Mouse (Mus musculus): ENCODE measurements around the gene Tnfsf12.
"Not testable (repeated sequence)": the region's sequence is repeated elsewhere in the genome, so short reads cannot be mapped to it uniquely, and the experiment has no call there.

Gene Tnfsf12

DNA sequence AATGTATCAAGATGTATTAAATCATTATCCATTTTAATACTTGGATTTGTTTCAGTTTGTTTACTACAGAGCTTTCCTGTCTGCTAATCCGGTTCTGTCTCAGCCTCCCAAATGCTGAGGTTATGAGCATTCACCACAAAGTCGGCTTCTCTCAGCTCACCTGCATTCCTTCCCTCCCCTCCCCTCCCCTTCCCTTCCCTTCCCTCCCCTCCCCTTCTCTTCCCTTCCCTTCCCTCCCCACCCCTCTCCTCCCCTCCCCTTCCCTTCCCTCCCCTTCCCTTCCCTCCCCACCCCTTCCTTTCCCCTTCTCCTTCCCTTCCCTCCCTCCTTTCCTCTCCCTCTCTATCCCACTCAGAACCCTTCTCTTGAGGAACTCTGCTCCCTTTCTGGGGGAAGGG is 9.0 kb upstream of the Tnfsf12 start:
- DNase-seq (ENCODE audit: low spot score): no peak

- no peak for DNase-seq (ENCODE audit: low spot score)
These were observed 8.4 kb upstream of the Tnfsf12 start for GRCm38 (mm10) chr11:69703814-69704612.

- DNase-seq (ENCODE audit: low spot score): not testable (repeated sequence)
These were observed 7.7 kb upstream of the Tnfsf12 start for GRCm38 (mm10) chr11:69703381-69703780.

DNA sequence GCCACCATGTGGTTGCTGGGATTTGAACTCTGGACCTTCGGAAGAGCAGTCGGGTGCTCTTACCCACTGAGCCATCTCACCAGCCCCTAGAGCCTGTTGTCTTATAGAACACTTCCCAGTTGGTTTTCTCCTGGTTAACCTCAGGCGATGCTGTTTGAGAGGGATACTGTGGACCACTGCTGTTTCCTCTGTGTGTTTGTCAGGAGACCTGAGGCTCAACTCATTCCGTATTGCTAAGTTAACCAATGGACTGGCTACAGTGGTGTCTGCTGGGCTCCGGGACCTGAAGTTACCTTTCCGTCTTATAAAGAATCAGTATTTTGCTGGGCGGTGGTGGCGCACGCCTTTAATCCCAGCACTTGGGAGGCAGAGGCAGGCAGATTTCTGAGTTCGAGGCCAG is 7.2 kb upstream of the Tnfsf12 start:
- DNase-seq (ENCODE audit: low spot score): not testable (repeated sequence)

- DNase-seq (ENCODE audit: low spot score): no peak
These were observed 3.9 kb upstream of the Tnfsf12 start for GRCm38 (mm10) chr11:69699595-69699994.

GRCm38 (mm10) chr11:69698574-69698973 is 2.9 kb upstream of the Tnfsf12 start:
- DNase-seq (ENCODE audit: low spot score): no peak

- no peak for DNase-seq (ENCODE audit: low spot score)
These were observed 1.7 kb upstream of the Tnfsf12 start for GRCm38 (mm10) chr11:69697396-69697795.

- DNase-seq (ENCODE audit: low spot score): peak; percentile 45
These were observed 646 bp downstream of the Tnfsf12 start for GRCm38 (mm10) chr11:69695046-69695360.

DNA sequence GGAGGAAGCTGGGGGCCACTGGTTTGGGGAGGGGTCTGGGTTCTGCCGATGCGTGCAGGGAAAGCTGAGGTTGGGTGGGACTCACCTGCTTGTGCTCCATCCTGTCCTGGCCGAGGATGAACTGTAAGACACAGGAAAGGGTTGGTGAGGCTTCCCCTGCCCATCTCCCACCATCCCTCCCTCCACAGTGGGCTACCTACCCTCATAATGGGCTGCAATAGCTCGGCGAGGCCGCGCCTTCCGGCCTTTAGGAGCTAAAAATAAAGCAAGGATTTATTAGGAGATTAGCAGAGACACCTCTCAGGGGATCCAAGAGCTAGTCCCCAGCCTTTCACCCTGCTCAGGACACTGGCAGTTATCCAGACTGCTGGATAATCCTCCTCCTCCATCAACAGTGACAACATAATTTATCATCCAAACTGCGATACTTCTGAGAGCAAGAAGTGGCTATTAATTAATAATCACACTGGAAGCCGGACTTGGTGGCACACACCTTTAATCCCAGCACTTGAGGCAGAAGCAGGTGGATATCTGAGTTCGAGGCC is 2.2 kb downstream of the Tnfsf12 start:
- DNase-seq (ENCODE audit: low spot score): no peak

GRCm38 (mm10) chr11:69692863-69693262 is 2.8 kb downstream of the Tnfsf12 start:
- no peak for DNase-seq (ENCODE audit: low spot score)

GRCm38 (mm10) chr11:69692196-69692811 is 3.3 kb downstream of the Tnfsf12 start:
- DNase-seq (ENCODE audit: low spot score): no peak

GRCm38 (mm10) chr11:69689891-69690290 is 5.8 kb downstream of the Tnfsf12 start:
- DNase-seq (ENCODE audit: low spot score): no peak

- DNase-seq (ENCODE audit: low spot score): no peak
These were observed 8.6 kb downstream of the Tnfsf12 start for GRCm38 (mm10) chr11:69687061-69687460.

DNA sequence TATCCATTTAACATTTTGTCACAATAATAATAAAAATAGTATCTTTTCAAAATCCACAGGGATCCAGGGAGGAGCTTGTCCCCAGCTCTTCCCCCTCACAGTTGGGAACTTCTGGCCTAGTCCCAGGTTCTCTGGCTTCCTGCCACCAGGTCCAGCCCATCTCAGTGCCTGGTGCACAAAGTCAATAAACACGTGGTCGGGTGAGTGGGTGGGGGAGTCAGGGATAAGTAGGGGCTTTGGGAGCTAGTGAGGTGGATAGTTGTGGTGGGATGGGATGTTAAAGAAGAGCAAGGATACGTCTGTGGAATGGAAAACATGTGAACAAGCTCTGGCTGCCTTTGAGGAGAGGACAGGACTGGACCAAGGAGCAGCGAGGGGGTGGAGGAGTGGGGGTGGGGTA is 9.3 kb downstream of the Tnfsf12 start:
- DNase-seq (ENCODE audit: low spot score): peak; percentile 60

DNA sequence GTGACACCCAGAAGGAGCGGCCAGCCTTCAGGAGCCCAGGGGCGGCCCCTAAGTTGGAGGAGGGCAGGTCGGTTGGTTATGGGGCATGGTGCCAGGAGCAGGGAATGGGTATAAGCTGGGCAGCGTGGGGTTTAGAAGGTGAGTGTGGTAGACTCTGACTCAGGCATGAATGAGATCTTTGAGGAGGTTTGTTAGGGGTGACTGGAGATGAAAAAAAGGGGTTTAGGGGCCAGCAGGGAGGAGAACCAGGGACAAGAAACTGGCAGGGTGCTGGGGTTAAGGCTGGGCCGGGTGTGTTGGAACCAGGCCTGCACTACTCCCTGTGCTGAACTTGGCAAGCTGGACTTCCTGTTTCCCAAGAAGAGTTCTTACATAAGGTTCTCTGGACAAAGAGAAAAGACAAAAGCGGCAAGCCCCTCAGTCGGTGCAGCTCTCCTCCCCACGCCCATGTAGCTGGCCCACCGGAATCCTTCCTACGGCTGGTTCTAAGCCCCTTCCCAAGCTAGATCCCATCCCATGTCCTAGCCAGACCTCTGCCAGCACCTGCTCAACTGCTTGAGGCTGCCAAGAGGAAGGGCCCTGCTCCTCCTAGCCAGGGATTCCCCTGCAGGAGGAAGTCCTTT is 10.0 kb downstream of the Tnfsf12 start, which contains the start of gene Tnfsf13:
Gene Tnfsf13 (minus strand): TSS at position 259 of the 623 bp plus-strand sequence.
- peak; percentile 74 for DNase-seq (ENCODE audit: low spot score)

- DNase-seq (ENCODE audit: low spot score): no peak
These were observed 10.7 kb downstream of the Tnfsf12 start for GRCm38 (mm10) chr11:69684936-69685335.

GRCm38 (mm10) chr11:69684128-69684745 is 11.4 kb downstream of the Tnfsf12 start:
- no peak for DNase-seq (ENCODE audit: low spot score)

- DNase-seq (ENCODE audit: low spot score): no peak
These were observed 12.1 kb downstream of the Tnfsf12 start for GRCm38 (mm10) chr11:69683576-69683975.

- DNase-seq (ENCODE audit: low spot score): peak; percentile 89
These were observed 12.7 kb downstream of the Tnfsf12 start for GRCm38 (mm10) chr11:69682840-69683533.

GRCm38 (mm10) chr11:69682209-69682839 is 13.3 kb downstream of the Tnfsf12 start:
- DNase-seq (ENCODE audit: low spot score): no peak

Data from layer of hippocampus, adult 11-12 months (tissue).